Mouse (Mus musculus) central nervous system, embryonic 11.5 days (tissue): Measurements from ENCODE around the gene Cfp. TPM values are rescaled to one million over a fixed set of nuclear protein-coding genes. Genes with fewer than 3 reads are reported as not detected.

Source experiments
- polyA plus RNA-seq: library from polyadenylated mRNA; depleted of rRNA; stranded (reverse); fragments of >200 nt; gene quantifications from 2 replicates; pipeline ENCODE4 v1.2.3, GENCODE M21; 2012; rRNA removed

The Cfp gene
- polyA plus RNA-seq, result 20.5 and 23.8 TPM in 2 replicates

DNA sequence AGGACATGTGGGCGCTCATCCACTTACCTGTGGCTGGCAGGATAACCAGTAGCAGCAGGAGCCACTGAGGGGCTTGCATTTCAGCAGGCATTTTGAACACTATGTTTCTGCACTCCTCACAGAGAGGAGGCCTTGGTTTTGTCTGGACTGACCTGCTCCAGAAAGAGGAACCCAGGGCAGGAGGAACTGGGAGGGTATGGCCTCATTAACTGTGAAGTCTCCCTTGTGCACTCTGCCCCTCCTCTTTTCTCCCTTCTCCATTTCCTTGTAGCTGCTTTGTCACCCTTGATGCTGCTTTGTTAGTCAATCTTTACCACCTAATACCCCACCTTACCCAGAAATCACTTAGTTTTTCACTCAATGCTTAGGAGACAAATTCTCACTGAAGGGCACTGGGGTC, at the start of gene Cfp:
Gene Cfp (minus strand): TSS at position 192 of the 400 bp plus-strand sequence.

DNA sequence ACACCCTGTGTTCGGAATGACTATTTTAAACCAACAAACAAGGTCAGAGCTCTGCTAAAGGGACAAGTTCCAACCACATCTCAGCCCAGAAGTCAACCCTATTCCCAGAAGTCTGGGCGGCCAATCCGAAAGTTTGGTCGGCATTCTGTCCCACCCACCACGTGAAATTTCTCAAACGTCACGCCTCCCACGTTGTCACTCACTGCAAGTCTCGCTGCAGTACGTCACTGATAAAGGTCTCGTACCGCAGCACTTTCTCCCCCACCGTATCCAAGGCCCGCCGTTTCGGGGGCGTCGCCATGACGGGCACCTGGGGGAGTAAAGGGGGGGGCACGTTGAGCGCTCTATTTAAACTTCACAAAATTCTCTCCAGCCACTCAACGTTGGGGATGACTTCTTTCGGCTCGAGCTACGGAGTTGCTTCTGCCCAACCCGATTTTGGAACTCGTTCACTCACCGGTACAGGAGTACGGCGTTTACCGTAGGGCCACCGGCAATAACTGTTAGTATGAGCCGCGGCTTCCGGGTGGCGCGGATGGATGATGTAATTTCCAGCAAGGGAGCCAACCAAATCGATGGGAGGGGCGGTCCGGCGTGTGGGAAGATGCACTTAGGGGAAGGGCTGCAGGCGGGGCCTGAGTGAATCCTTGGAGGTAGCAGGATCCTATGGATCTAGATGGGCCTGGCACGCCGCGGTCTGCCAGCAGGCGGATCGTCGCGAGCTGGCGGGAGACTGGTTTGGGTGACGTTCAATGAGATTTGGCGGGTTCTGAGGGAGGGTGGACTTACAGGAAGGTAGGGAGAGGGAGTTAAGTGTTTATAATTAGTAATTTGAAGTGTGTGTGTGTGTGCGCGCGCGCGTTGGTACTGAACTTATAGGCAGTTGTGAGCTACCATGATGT, 30.4 kb upstream of the Cfp start, which contains the start of gene Uxt:
Gene Uxt (minus strand): TSS at position 541 of the 902 bp plus-strand sequence.

DNA sequence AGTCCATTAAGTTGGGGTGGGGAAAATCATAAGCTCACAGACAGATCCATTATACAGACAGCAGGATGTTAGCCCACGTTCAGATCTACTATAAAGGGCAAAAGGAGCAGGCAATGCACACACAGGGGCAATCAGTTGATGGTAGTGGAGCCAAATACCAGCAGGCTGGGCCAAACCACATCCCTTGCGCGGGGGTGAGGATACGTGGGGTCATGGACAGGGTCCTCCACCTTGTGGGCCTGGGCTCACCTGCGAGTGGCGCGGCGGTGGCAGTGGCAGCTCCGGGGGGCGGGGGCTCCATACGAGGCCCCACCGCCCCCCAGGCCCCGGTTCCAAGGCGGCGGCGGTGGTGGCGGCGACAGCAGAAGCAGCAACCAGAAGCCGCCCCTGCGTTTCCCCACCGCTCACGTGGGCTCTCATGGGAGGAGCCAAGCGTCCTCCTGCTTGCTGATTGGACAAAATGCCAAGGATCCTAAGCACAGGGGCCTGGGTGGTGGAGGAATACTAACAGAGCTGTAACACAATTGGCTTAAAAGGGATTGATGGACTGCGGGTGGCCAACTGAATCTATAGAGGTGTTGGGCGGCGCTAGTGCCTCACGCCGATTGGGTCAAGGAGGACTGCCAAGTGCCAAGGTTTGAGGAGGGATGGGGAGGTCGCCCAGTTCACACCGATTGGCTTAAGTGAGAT, 19.0 kb upstream of the Cfp start, which contains the start of gene Elk1:
Gene Elk1 (minus strand): TSS at position 418 of the 690 bp plus-strand sequence.

DNA sequence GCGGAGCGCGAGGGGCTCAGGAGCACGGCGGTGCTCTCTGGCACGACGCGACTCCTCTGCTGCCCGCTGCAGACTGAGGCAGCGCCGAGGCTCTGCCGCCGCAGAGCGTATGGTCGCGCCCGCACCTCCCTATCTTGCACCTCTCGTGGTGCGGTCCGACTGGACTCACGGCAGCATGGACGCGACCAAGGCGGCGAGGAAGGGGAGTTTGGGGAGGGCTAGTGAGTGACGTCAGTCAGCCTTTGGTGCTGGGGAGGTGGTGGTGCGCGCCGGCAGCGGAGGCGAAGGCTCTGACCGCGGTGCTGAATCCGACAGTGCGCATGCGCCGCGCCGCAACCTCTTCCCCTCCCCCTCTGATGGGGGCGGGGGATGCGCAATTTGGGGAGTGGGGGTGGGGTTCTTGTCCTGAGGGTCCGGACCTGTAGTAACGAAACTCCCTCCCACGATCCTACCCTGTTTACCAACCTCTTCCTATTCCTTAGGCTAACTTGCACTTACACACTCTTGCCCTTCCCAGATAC, 10.5 kb downstream of the Cfp start, which contains the start of gene Syn1:
Gene Syn1 (minus strand): TSS at position 161 of the 521 bp plus-strand sequence.

Other genes with a start within 250 kb of the Cfp start
- gene Cdk16, start 243.6 kb downstream of the Cfp start, polyA plus RNA-seq, result 120 and 194 TPM in 2 replicates
- 82.2 and 87.4 TPM in 2 replicates for gene Usp11, start 227.6 kb downstream of the Cfp start, polyA plus RNA-seq
- 110 and 145 TPM in 2 replicates for gene Araf, start 133.7 kb downstream of the Cfp start, polyA plus RNA-seq
- 6.4 and 13.3 TPM in 2 replicates for gene Timp1, start 61.4 kb downstream of the Cfp start, polyA plus RNA-seq
- 6.0 and 6.4 TPM in 2 replicates for gene Syn1, start 10.6 kb downstream of the Cfp start, polyA plus RNA-seq
- gene Elk1, start 19.1 kb upstream of the Cfp start, polyA plus RNA-seq, result 13.7 and 21.4 TPM in 2 replicates
- 33.6 and 36.0 TPM in 2 replicates for gene Uxt, start 30.5 kb upstream of the Cfp start, polyA plus RNA-seq
- gene Zfp182, start 130.8 kb upstream of the Cfp start, polyA plus RNA-seq, result 6.6 and 8.6 TPM in 2 replicates
- gene Spaca5, start 136.9 kb upstream of the Cfp start, polyA plus RNA-seq, result not detected in 2 replicates
- 0.96 and 1.3 TPM in 2 replicates for gene Zfp300, start 158.0 kb upstream of the Cfp start, polyA plus RNA-seq
- not detected in 2 replicates for gene Ssxa1, start 184.3 kb upstream of the Cfp start, polyA plus RNA-seq
- gene Gm21876, start 244.1 kb upstream of the Cfp start, polyA plus RNA-seq, result not detected in 2 replicates